Mouse (Mus musculus) heart, embryonic 13.5 days (tissue): ENCODE data around the gene Phf3. TPM values are rescaled to one million over a fixed set of nuclear protein-coding genes. Genes with fewer than 3 reads are reported as not detected.

Experiments
- ATAC-seq: fragments of 200-750 bp; cut with Nextera tagmentation; 2 replicates; pipeline ENCODE4 v1.8.0; 2017; ENCODE audit warnings: moderate TSS enrichment; ENCODE audit not compliant: insufficient number of reproducible peaks, low FRiP score, low TSS enrichment; ENCODE audit errors: extremely low read depth
- H3K27ac ChIP-seq: fragments of 300-500 bp; sonication (generic); replicated peaks from 2 replicates; pipeline ENCODE4 v1.5.1; 2015; ENCODE audit warnings: moderate library complexity, mild to moderate bottlenecking, inconsistent platforms
- H3K27me3 ChIP-seq: fragments of 300-500 bp; sonication (generic); replicated peaks from 2 replicates; pipeline ENCODE4 v1.6.1; 2015; ENCODE audit warnings: mild to moderate bottlenecking, inconsistent platforms
- H3K36me3 ChIP-seq: fragments of 300-500 bp; sonication (generic); 2 replicates; pipeline ENCODE4 v1.6.1; 2015; ENCODE audit warnings: mild to moderate bottlenecking, inconsistent platforms
- H3K4me1 ChIP-seq: fragments of 300-500 bp; sonication (generic); 2 replicates; pipeline ENCODE4 v1.6.1; 2015; ENCODE audit warnings: inconsistent platforms
- H3K4me2 ChIP-seq: fragments of 300-500 bp; sonication (generic); 2 replicates; pipeline ENCODE4 v1.6.1; 2015; ENCODE audit warnings: inconsistent platforms, mild to moderate bottlenecking, moderate library complexity
- H3K4me3 ChIP-seq: fragments of 300-500 bp; sonication (generic); 2 replicates; pipeline ENCODE4 v1.5.1; 2015; ENCODE audit warnings: moderate library complexity, mild to moderate bottlenecking, inconsistent platforms
- H3K9ac ChIP-seq: fragments of 300-500 bp; sonication (generic); 2 replicates; pipeline ENCODE4 v1.6.1; 2015; ENCODE audit warnings: inconsistent platforms, mild to moderate bottlenecking, moderate library complexity
- H3K9me3 ChIP-seq: fragments of 300-500 bp; sonication (generic); 2 replicates; pipeline ENCODE4 v1.6.1; 2016; ENCODE audit warnings: inconsistent platforms
- WGBS: fragments of 180-500 bp; shearing (Covaris S2); methylation state at CpG from one replicate; pipeline ENCODE4 v1.1.7; 2015; ENCODE audit warnings: mixed read lengths; 5-methylcytosine and 5-hydroxymethylcytosine counted together
- polyA plus RNA-seq: library from polyadenylated mRNA; unstranded; fragments of >200 nt; fragmentation: Nextera tagmentation; extraction: Ambion mirVana; gene quantifications from 2 replicates; pipeline ENCODE4 v1.2.1, GENCODE M21; 2015

Phf3 gene
- polyA plus RNA-seq, 1 experiment from 2014 or later = 22.8 TPM

DNA sequence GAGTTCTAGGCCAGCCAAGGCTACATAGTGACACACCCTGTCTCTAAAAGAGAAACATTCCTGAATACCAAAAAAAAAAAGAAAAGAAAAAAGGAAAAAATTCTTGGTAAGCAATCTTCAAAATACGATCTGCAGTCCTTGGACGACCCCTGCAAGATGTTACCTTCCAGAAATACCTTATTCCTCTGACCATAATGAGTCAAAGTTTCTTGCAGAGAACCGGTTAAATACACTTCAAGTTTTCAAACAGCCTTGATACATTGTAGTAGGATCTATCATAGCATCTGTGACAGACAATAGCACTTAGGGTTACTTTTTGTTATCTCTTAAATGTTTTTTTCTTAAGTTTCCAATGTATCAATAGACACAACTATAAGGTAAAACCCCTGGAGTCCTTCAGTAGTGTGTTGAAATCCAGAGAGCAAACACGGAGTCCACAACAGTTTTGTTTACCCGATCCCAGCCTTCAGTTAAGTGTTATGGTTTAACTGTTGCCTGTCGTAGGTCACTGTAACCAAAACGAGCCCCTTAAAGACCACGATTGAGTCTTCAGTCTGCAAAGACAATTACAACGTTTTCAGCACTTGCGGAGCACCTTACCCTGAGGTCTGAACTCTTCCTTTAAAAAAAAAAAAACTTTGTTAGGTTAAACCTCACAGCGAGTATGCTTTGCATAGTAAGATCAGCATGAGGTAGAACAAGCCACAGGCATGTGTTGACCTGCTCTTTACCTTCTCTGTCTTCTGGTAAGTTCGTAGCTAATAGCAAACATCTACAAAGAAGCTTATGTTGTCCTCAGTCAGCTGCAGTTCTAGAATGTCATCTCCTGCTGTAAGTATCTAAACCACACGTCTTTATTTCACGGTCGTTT, 775 bp upstream of the Phf3 start:
- Histone ChIP-seq H3K9ac (peak overlapping the region; percentile 97), H3K4me1 (peaks cover 28% of the 10 kb centered on the region), H3K4me2 (peak overlapping the region; percentile 79), H3K27ac (peak overlapping the region; percentile 99), H3K36me3 (no peaks in the 10 kb centered on the region), H3K4me3 (peak overlapping the region; percentile 90), H3K9me3 (no peaks in the 10 kb centered on the region), H3K27me3 (no peaks in the 10 kb centered on the region)
- WGBS = 53% methylated on average over 15 of the region's 15 CpGs
- no peak for ATAC-seq

DNA sequence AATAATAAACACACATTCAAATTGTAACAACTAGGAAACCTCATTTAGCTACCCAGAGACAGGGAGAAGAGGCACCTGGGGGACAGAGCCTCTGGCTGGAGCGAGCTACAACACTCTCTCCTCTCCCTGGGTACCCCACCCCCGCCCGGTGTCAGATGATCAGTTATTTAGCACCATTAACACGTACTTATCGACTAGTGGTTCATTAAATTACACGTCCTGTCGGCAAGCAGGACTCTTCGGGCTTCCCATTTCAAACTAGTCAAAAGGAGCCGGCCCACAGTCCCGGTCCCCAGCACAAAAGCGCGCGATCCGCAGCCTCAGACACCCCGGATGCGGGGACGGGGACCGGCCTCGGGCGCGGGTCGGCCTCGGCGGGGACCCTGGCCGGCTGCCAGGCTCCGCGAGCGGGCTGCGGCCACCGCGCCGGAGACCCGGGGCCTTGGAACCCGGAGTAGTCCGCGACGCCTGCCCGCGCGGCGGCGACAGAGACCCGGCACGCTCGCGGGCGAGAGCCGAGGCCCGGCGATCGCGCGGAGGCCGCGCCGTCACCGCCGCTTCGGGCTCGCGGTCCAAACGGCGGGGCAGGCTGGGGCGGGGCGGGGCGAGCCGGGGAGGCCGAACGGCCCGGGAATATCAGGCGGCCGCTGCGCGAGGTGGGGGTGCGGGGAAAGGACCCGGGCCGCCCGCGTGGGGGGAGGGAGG, 733 bp downstream of the Phf3 start:
- peak; percentile 78 for ATAC-seq
- Histone ChIP-seq H3K36me3 (no peaks in the 10 kb centered on the region), H3K4me2 (peak overlapping the region; percentile 79), H3K4me1 (peaks cover 39% of the 10 kb centered on the region), H3K27me3 (no peaks in the 10 kb centered on the region), H3K27ac (peak overlapping the region; percentile 99), H3K9ac (peak overlapping the region; percentile 97), H3K4me3 (peak overlapping the region; percentile 90), H3K9me3 (no peaks in the 10 kb centered on the region)
- under 1% methylated on average over 64 of the region's 79 CpGs for WGBS

DNA sequence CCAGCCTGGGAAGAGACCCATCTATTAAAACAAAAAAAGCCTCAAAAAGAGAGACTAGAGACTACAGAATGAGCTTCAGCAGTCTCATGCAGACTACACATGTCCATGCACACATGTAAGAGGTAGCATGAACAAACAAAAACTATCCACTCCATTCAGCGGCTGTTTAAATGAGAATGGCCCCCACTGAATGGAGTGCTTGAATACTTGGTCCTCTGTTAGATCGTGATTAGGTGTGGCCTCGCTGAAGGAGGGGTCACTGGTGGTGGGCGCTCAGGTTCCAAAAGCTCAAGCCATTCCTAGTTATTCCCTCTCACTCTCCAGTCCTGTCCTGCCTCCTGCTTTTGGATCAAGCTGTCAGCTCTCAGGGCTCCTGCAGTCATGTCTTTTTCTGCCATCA, 5.9 kb downstream of the Phf3 start:
- Histone ChIP-seq H3K36me3 (no peaks in the 10 kb centered on the region), H3K4me3 (no peak overlapping the region), H3K9ac (no peak overlapping the region), H3K4me2 (no peak overlapping the region), H3K4me1 (peaks cover 33% of the 10 kb centered on the region), H3K9me3 (no peaks in the 10 kb centered on the region), H3K27ac (no peak overlapping the region), H3K27me3 (no peaks in the 10 kb centered on the region)
- WGBS = 80% methylated on average over 4 of the region's 4 CpGs
- no peak for ATAC-seq

DNA sequence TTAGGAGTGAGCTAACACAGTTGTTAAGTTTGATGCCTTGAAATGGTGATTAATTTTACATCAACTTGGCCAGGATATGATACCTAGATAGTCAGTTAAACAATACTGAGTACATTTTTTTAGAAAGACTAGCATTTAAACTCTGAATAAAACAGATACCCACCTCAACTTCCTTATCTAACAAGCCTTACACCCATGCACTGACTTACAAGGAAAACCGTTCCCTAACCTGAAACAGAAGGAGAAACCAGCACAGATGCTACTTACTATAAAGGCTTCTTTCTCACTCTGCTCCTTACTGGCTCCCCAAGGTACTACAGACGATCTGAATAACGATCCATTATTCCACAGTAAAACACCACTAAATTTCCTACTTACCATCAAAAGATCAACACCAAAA, 21.2 kb downstream of the Phf3 start:
- H3K4me3 ChIP-seq = no peak overlapping the region
- WGBS = 76% methylated on average over 3 of the region's 3 CpGs
- H3K36me3 ChIP-seq = peaks cover 7% of the 10 kb centered on the region
- no peaks in the 10 kb centered on the region for H3K27me3 ChIP-seq
- no peak overlapping the region for H3K4me2 ChIP-seq
- peaks cover 35% of the 10 kb centered on the region for H3K4me1 ChIP-seq
- ATAC-seq = no peak
- no peak overlapping the region for H3K9ac ChIP-seq
- no peak overlapping the region for H3K27ac ChIP-seq
- no peaks in the 10 kb centered on the region for H3K9me3 ChIP-seq

DNA sequence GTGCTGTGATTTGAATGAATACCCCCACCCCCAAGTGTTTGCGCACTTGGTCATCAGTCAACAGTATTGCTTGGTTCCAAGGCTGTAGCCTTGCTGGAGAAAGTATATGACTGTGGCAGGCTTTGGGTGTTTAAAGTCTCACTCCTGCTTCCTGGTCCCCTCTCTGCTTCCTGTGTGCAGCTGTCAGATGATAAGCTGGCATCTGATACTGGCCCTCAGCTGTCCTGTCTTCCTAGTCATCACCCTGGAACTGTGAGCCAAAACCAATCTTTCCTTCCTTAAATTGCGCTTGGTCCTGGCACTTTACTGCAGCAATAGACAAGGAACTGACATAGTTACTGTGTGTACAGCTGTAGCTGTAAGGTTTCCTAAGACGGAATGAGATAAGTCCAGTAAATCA, 21.8 kb downstream of the Phf3 start:
- ATAC-seq = no peak
- Histone ChIP-seq H3K9ac (no peak overlapping the region), H3K27ac (no peak overlapping the region), H3K4me2 (no peak overlapping the region), H3K27me3 (no peaks in the 10 kb centered on the region), H3K4me3 (no peak overlapping the region), H3K4me1 (peaks cover 36% of the 10 kb centered on the region), H3K9me3 (no peaks in the 10 kb centered on the region), H3K36me3 (peaks cover 7% of the 10 kb centered on the region)
- 74% methylated on average over 3 of the region's 3 CpGs for WGBS

DNA sequence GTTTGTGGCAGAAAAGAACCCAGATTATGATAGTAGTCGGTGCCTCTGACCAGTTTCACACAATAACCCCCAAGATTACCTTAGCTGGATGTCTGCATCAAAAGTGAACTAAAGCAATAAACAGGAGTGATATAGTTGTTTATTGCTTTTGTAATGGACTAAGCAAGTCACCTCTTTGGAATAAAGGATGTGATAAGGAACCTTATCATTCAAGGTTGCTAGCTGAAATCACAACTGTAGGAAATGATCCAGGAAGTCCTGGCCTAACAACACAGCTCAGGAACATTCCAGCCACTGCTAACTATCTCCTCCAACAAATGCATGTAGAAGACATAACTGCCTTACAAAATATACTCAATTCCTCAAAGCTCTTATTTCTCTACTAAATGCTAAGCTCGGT, 22.8 kb downstream of the Phf3 start:
- WGBS = 67% methylated on average over 2 of the region's 2 CpGs
- ATAC-seq = no peak
- H3K36me3 ChIP-seq = peaks cover 7% of the 10 kb centered on the region

DNA sequence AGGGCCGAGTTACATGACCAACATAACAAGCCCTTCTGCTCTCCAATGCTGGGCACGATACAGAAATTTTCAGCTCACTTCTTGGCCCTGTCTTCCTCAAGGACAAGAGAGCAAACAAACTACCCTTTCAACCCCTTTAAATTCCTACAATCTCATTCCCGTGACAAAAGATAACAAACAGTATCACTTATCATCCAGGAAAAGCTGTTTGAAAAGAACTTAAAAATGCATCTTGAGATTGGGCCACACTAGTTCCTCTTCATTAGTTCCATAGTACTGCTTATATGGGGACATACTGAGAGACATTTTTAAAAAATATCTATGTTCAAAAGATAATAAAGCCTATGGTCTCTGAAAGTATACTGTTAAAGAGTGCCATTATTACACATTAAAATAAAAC, 23.8 kb downstream of the Phf3 start:
- Histone ChIP-seq H3K36me3 (peaks cover 7% of the 10 kb centered on the region), H3K4me3 (no peak overlapping the region), H3K9ac (no peak overlapping the region), H3K4me1 (peaks cover 36% of the 10 kb centered on the region), H3K27ac (peak overlapping the region; percentile 45), H3K9me3 (no peaks in the 10 kb centered on the region), H3K27me3 (no peaks in the 10 kb centered on the region), H3K4me2 (no peak overlapping the region)
- ATAC-seq = no peak
- WGBS = 45% methylated on average over 3 of the region's 3 CpGs

More for the DNA sequence above, 22.8 kb downstream of the Phf3 start:
- peak overlapping the region; percentile 40 for H3K27ac ChIP-seq
- H3K4me1 ChIP-seq = peaks cover 36% of the 10 kb centered on the region
- H3K4me3 ChIP-seq = no peak overlapping the region
- H3K27me3 ChIP-seq = no peaks in the 10 kb centered on the region
- no peaks in the 10 kb centered on the region for H3K9me3 ChIP-seq
- H3K4me2 ChIP-seq = no peak overlapping the region
- no peak overlapping the region for H3K9ac ChIP-seq

DNA sequence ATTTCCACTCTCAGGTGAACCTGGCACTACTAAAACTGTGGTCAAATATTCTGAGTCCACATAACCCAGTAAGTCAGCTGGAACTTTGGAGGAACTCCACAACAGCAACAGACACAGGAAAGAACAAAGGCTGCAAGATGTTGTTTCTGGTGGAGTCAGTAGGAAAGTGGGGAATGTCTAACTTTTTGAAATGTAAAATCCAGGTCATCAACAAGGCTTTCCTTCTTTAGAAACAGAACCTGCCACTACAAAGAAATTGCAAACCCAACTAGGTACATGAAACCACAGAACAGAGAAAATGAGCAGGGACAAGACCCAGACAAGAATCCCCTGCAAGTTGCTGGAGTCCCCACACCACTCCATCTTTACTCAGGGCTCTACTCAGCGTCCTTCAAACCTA, 26.0 kb downstream of the Phf3 start:
- ATAC-seq = no peak
- H3K9ac ChIP-seq = no peak overlapping the region
- H3K4me3 ChIP-seq = no peak overlapping the region
- peaks cover 34% of the 10 kb centered on the region for H3K4me1 ChIP-seq
- no peaks in the 10 kb centered on the region for H3K27me3 ChIP-seq
- H3K9me3 ChIP-seq = no peaks in the 10 kb centered on the region
- peaks cover 7% of the 10 kb centered on the region for H3K36me3 ChIP-seq
- no peak overlapping the region for H3K27ac ChIP-seq
- 41% methylated on average over 1 of the region's 1 CpGs for WGBS
- no peak overlapping the region for H3K4me2 ChIP-seq

DNA sequence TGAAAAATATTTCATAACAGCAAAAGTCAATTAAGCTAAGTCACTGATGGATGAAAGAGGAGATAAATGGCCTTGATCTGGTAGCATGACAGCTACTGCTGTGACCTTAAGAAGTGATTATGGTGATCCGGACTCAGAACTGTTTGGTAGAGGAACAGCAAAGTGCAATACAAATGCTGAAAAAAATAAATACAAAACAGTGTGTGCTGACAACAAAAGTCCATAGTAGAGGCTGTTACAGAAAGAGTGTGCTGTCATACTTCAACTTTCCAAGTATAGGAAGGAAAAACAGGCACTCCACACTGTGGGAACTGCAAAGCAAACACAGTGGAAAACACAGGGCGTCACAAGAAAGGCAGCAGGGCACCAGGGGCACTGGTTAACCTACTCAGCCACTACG, 34.1 kb downstream of the Phf3 start:
- WGBS = 74% methylated on average over 3 of the region's 3 CpGs
- Histone ChIP-seq H3K9me3 (no peaks in the 10 kb centered on the region), H3K4me2 (no peak overlapping the region), H3K27me3 (no peaks in the 10 kb centered on the region), H3K27ac (no peak overlapping the region), H3K4me1 (0 out of 2 replicates have a peak, but pooled peaks cover 3% of the 10 kb centered on the region), H3K36me3 (peaks cover 40% of the 10 kb centered on the region), H3K9ac (no peak overlapping the region), H3K4me3 (no peak overlapping the region)
- no peak for ATAC-seq

DNA sequence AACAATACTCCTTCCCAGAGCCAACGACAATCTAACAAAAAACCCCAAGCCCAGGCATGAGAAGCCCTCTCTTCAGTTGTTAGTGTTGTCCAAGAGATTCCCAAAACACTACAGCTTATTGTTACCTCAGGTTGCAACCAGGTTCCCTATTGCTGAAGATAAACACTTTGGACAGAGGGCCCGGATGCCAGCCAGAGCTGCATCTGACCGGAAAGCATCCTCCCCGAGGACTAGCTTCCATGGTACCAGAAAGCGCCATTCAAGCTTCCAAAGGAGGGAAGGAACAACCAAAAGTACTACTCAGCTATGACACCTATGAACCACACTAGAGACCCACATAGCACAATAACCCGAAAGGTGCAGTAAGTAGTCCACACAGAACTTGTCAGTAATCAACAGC, 38.2 kb downstream of the Phf3 start:
- peaks cover 41% of the 10 kb centered on the region for H3K36me3 ChIP-seq
- no peak overlapping the region for H3K4me2 ChIP-seq
- no peak for ATAC-seq
- H3K27me3 ChIP-seq = no peaks in the 10 kb centered on the region
- WGBS = 87% methylated on average over 6 of the region's 6 CpGs
- H3K27ac ChIP-seq = no peak overlapping the region
- 0 out of 2 replicates have a peak, but pooled peaks cover 3% of the 10 kb centered on the region for H3K4me1 ChIP-seq
- H3K9ac ChIP-seq = no peak overlapping the region
- no peak overlapping the region for H3K4me3 ChIP-seq
- no peaks in the 10 kb centered on the region for H3K9me3 ChIP-seq

DNA sequence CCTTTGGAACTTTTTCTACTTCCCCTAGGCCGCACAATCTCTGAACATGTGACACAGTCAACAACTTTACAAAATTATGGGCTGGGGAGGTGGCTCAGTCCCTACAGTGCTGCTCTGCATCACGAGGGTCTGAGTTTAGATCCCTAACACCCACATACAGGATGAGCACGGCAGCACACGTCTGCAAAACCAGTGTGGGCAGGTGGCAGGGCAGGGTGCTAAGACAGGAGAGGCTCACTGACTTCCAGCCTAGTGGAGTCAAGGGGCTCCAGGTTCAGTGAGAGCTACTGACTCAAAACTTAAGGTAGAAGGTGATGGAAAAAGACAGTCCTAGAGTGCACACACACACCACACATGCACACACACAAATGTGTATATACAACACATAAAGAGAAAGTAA, 40.9 kb downstream of the Phf3 start:
- H3K27me3 ChIP-seq = no peaks in the 10 kb centered on the region
- 83% methylated on average over 4 of the region's 4 CpGs for WGBS
- no peak for ATAC-seq
- H3K9me3 ChIP-seq = no peaks in the 10 kb centered on the region
- no peak overlapping the region for H3K4me3 ChIP-seq
- H3K27ac ChIP-seq = no peak overlapping the region
- peaks cover 62% of the 10 kb centered on the region for H3K36me3 ChIP-seq
- no peaks in the 10 kb centered on the region for H3K4me1 ChIP-seq
- H3K9ac ChIP-seq = no peak overlapping the region
- no peak overlapping the region for H3K4me2 ChIP-seq
